Mouse (Mus musculus) mouse trophoblast stem cell (cell line): ENCODE measurements around the gene Alyref2.

Experiments
- in situ Hi-C, 2 experiments: fragments of 300-500 bp; cut with MseI, MboI; formaldehyde crosslinking; loops; 2 replicates in 1 of 2; 3 replicates in 1 of 2; pipeline ENCODE4 v1.15.1; 2025

The Alyref2 gene

GRCm38 (mm10) chr1:171503250-171503591 is at the start of gene Alyref2:
Alyref2 (plus strand) TSS chr1:171503478.
- in situ Hi-C loops, result loop anchor here (10.0 kb wide), 1 partner anchor 62 kb away; no protein-coding TSS in a partner anchor

DNA sequence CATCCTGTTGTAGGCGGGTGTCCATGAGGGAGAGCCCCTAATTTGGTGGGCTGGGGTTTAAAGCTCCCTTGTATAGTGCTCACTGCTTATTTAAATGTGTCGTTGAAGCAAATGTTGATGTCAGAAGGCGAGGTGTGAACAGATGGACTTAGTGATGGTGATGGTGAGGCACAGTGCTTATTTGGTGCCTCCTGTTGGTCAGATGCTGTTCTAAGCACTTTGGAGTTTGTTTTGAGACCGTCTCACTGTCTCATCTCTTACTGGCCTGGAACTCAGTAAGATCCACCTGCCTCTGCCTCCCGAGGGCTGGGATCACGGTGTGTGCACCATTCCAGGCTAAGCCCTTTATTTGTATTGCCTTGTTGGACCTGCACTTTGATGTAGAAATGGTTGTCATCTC is 48.4 kb upstream of the Alyref2 start:
- in situ Hi-C loops, result no loop called here

DNA sequence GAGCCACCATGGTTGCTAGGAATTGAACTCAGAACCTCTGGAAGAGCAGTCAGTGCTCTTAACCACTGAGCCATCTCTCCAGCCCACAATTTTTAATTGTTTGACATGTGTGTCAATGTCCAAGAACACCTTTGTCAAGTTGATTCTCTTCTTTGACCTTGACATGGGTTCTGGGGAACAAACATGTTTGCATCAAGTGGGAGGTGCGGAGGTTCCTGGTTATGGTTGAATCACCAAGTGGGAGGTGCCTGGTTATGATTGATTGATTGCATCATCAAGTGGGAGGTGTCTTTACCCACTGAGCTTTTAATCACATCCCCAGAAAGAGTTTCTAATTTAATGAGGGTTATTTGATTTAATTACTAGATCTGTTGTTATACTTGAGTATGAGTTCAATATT is 45.7 kb upstream of the Alyref2 start:
- in situ Hi-C loops, result no loop called here

GRCm38 (mm10) chr1:171459791-171460190 is 43.5 kb upstream of the Alyref2 start:
- in situ Hi-C loops, result no loop called here

- in situ Hi-C loops, result no loop called here
Observed at GRCm38 (mm10) chr1:171460551-171461503, 42.5 kb upstream of the Alyref2 start.

GRCm38 (mm10) chr1:171463133-171463532 is 40.1 kb upstream of the Alyref2 start:
- in situ Hi-C loops, result no loop called here

- in situ Hi-C loops, result no loop called here
Observed at GRCm38 (mm10) chr1:171465749-171466412, 37.4 kb upstream of the Alyref2 start.

DNA sequence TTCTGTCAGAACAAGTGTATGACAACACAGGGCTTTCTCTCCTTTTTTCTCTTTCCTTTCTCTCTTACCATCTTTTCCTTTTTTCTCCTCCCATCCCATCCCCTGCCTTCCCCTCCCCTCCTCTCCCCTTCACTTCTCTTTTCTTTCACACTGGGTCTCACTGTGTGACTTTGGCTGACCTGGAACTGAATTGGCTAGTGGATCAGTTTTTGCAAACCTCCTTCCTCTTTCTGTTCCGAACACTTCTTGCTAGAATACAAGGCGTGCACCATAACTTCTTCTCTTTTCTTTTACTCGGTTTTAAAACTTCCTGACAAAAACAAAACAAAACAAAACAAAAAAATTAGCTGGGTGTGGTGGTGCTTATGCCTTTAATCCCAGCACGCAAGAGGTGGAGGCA is 36.7 kb upstream of the Alyref2 start:
- in situ Hi-C loops, result no loop called here

DNA sequence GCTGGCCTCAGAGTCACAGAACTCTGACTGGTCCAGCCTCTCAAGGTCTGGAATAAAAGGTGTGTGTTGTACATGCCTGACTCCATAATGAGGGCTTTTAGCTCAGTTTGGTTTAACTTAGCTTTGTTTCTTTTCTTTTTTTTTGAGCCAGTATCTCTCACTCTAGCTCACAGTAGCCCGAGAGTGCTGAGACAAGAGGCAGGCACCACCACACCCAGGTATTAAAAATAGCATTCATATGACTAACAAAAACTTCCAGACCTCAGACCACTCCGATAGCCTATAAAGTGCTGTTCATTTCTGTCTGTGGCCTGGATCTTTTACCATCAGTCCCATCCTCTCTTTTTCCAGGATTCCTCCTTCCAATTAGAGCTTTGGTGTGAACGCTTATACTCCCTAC is 33.6 kb upstream of the Alyref2 start:
- in situ Hi-C loops, result loop anchor here in 1 of 2 experiments (10.0 kb wide), 1 partner anchor 105 kb away; the partner anchor contains the start of gene Klhdc9

- in situ Hi-C loops, result loop anchor here in 1 of 2 experiments (10.0 kb wide), 1 partner anchor 106 kb away; the partner anchor contains the start of gene Klhdc9
Observed at GRCm38 (mm10) chr1:171470371-171470871, 32.9 kb upstream of the Alyref2 start.

- in situ Hi-C loops, result loop anchor here in 1 of 2 experiments (10.0 kb wide), 1 partner anchor 106 kb away; the partner anchor contains the start of gene Klhdc9
Observed at GRCm38 (mm10) chr1:171470896-171471295, 32.4 kb upstream of the Alyref2 start.

- in situ Hi-C loops, result loop anchor here in 1 of 2 experiments (10.0 kb wide), 1 partner anchor 107 kb away; the partner anchor contains the start of gene Klhdc9
Observed at GRCm38 (mm10) chr1:171471452-171471851, 31.8 kb upstream of the Alyref2 start.

GRCm38 (mm10) chr1:171471941-171472340 is 31.3 kb upstream of the Alyref2 start:
- in situ Hi-C loops, result loop anchor here in 1 of 2 experiments (10.0 kb wide), 1 partner anchor 107 kb away; the partner anchor contains the start of gene Klhdc9

GRCm38 (mm10) chr1:171473506-171473905 is 29.8 kb upstream of the Alyref2 start:
- in situ Hi-C loops, result loop anchor here in 1 of 2 experiments (10.0 kb wide), 1 partner anchor 109 kb away; the partner anchor contains the start of gene Klhdc9

- in situ Hi-C loops, result loop anchor here in 1 of 2 experiments (10.0 kb wide), 1 partner anchor 109 kb away; the partner anchor contains the start of gene Klhdc9
Observed at GRCm38 (mm10) chr1:171473920-171474640, 29.2 kb upstream of the Alyref2 start.

- in situ Hi-C loops, result loop anchor here in 1 of 2 experiments (10.0 kb wide), 1 partner anchor 112 kb away; the partner anchor contains the start of gene Klhdc9
Observed at GRCm38 (mm10) chr1:171477123-171477522, 26.2 kb upstream of the Alyref2 start.

DNA sequence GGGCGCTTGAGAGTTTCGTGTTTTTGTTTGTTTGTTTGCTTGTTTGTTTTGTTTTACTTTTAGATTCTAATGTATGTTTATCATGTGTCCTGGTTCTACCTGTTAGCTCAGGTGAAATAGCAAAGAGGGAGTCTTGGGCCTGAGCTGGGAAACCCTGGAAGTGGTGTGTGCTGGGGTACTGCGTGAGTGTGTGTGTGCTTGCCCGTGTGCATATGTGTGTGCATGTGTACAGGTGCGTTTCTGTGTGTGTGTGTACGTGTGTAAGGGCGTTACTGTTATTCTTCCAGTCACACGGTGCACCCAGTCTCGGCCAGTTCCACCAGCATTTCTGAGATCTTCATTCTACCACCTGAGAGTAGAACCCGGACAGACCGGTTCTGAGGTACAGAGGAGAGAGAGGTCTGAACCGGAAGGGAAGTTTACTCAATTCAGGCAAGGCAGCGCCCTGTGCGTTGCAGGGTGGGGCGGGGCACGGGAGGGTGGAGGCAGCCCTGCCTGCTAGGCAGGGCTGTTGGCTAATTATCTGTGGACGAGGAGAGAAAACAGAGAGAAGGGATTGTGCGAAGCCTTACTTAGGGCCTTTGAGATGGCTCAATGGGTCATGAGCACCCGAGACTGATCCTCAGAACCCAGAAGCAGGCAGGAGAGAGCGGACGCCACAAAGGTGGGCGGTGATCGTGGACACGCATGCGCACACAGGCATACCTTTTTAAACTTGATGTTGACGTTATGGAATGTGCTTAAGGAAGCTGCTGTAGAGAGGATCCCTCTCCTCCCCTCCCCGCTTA is 25.3 kb upstream of the Alyref2 start:
- in situ Hi-C loops, result loop anchor here in 1 of 2 experiments (10.0 kb wide), 1 partner anchor 113 kb away; the partner anchor contains the start of gene Klhdc9

GRCm38 (mm10) chr1:171478968-171479367 is 24.3 kb upstream of the Alyref2 start:
- in situ Hi-C loops, result loop anchor here in 1 of 2 experiments (10.0 kb wide), 1 partner anchor 114 kb away; the partner anchor contains the start of gene Klhdc9

DNA sequence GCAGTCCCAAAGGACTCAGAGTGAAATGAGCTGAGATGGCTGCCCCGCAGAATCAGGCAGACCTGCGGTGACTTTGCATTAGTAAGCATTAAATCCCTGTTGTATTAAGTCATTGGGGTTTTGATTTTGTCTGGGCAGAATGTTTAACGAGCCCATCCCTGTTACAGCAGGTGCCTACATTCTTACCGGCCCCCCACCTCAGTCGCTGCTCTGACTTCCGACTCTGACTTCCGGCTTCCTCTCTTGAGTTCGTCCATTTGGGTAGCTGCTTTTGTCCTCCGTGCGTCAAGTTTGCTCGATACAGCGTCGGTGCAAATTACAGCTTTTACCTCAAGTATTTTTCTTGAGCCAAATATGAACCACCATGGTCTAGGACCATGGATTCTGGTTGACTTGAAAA is 9.0 kb upstream of the Alyref2 start:
- in situ Hi-C loops, result no loop called here

DNA sequence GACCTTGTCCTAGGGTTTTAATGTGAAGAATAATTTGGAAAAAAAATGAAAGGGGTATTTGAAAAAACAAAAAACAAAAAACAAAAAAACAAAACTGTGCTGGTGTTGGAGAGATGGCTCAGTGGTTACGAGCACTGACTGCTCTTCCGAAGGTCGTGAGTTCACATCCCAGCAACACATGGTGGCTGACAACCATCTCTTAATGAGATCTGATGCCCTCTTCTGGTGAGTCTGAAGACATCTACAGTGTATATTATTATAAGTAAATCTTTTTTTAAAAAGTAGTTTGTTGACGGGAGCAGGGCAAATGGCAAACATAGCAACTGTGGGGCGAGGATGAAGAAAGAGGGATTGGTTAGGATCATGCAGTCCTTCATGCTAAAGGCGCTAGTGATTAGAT is 7.9 kb upstream of the Alyref2 start:
- in situ Hi-C loops, result no loop called here
